Mouse (Mus musculus) E14TG2a.4 (cell line): Measurements from ENCODE around the gene Rin3.

Experiments used
- CTCF ChIP-seq: conservative IDR thresholded peaks from 2 replicates; pipeline ENCODE4 v1.5.1; 2014; ENCODE audit warnings: low read length
- POU5F1 ChIP-seq: IDR thresholded peaks from 2 replicates; pipeline ENCODE4 v1.6.1; 2014; ENCODE audit warnings: low read length, borderline replicate concordance

- TF ChIP-seq CTCF = no peak
- TF ChIP-seq POU5F1 = no peak
These were observed 19.6 kb upstream of the Rin3 start for GRCm38 (mm10) chr12:102263249-102263648.
